Mouse (Mus musculus) liver, adult 2 months (tissue): Measurements from ENCODE around the gene Rnls. TPM values are rescaled to one million over a fixed set of nuclear protein-coding genes. Genes with fewer than 3 reads are reported as not detected.
"Not testable (repeated sequence)": the region's sequence is repeated elsewhere in the genome, so short reads cannot be mapped to it uniquely, and the experiment has no call there.

Experiments
- DNase-seq: peaks from one replicate; pipeline ENCODE4 v3.0.0-alpha.2; 2011; ENCODE audit warnings: low read depth, low spot score; ENCODE audit errors: extremely low read depth
- H3K27ac ChIP-seq: fragments of 200-500 bp; replicated peaks from 2 replicates; pipeline ENCODE4 v1.5.1; 2012; ENCODE audit warnings: low read depth, mild to moderate bottlenecking, control low read depth, inconsistent platforms, low read length; ENCODE audit not compliant: insufficient read depth
- H3K27me3 ChIP-seq: fragments of 200-500 bp; 2 replicates; pipeline ENCODE4 v1.6.1; 2012; ENCODE audit warnings: mild to moderate bottlenecking, moderate library complexity, low read length, inconsistent platforms; ENCODE audit not compliant: control insufficient read depth, insufficient read depth
- H3K36me3 ChIP-seq: fragments of 200-500 bp; 2 replicates; pipeline ENCODE4 v1.6.1; 2012; ENCODE audit warnings: low read length, inconsistent platforms; ENCODE audit not compliant: control insufficient read depth, insufficient read depth
- H3K4me1 ChIP-seq: fragments of 200-500 bp; 2 replicates; pipeline ENCODE4 v1.6.1; 2011; ENCODE audit warnings: low read length; ENCODE audit not compliant: control insufficient read depth, insufficient read depth
- H3K4me3 ChIP-seq: fragments of 200-500 bp; 2 replicates; pipeline ENCODE4 v1.5.1; 2011; ENCODE audit warnings: low read depth, mild to moderate bottlenecking, control low read depth, low read length, moderate library complexity; ENCODE audit not compliant: insufficient read depth
- H3K79me2 ChIP-seq: fragments of 200-500 bp; 2 replicates; pipeline ENCODE4 v1.6.1; 2012; ENCODE audit warnings: inconsistent platforms, mild to moderate bottlenecking, low read length, moderate library complexity; ENCODE audit not compliant: control insufficient read depth, insufficient read depth
- H3K9ac ChIP-seq: fragments of 200-500 bp; 2 replicates; pipeline ENCODE4 v1.6.1; 2012; ENCODE audit warnings: low read depth, mild to moderate bottlenecking, control low read depth, inconsistent platforms, low read length
- CTCF ChIP-seq: fragments of 200-500 bp; IDR thresholded peaks from 2 replicates; pipeline ENCODE4 v1.5.1; 2011; ENCODE audit warnings: low read depth, low read length, control low read depth
- POLR2A ChIP-seq: fragments of 200-500 bp; IDR thresholded peaks from 2 replicates; pipeline ENCODE4 v1.6.1; 2011; ENCODE audit warnings: low read length, control low read depth; ENCODE audit not compliant: insufficient read depth; ENCODE audit errors: extremely low read depth
- WGBS: fragments of 180-500 bp; shearing (Covaris S2); methylation state at CpG from one replicate; pipeline ENCODE4 v1.1.7; 2018; 5-methylcytosine and 5-hydroxymethylcytosine counted together
- polyA plus RNA-seq: library from polyadenylated mRNA; depleted of rRNA; stranded (reverse); fragments of >200 nt; gene quantifications from 2 replicates; pipeline ENCODE4 v1.2.3, GENCODE M21; 2012; rRNA removed
- total RNA-seq: library from RNA; depleted of rRNA; stranded (reverse); fragments of >200 nt; gene quantifications from 2 replicates; pipeline ENCODE4 v1.2.3, GENCODE M21; 2014; rRNA removed

The Rnls gene
- total RNA-seq (0.92 and 1.3 TPM in 2 replicates), polyA plus RNA-seq (0.50 and 0.91 TPM in 2 replicates)

- TF ChIP-seq POLR2A (peak; percentile 59), CTCF (no peak)
- Histone ChIP-seq H3K36me3 (no peaks in the 10 kb centered on the region), H3K4me1 (no peaks in the 10 kb centered on the region; the same call in 1 of the 2 replicates), H3K79me2 (no peaks in the 10 kb centered on the region), H3K9ac (peak within 1 kb of the TSS; percentile 71), H3K27ac (peak within 1 kb of the TSS; percentile 49), H3K4me3 (peak within 1 kb of the TSS; percentile 61), H3K27me3 (no peaks in the 10 kb centered on the region)
- DNase-seq: peak; percentile 79
- WGBS: 1% methylated on average over 48 of the region's 48 CpGs
These were observed at the start of gene Rnls for GRCm38 (mm10) chr19:33391651-33392382. Gene Rnls, minus strand, starts transcription at chr19:33392295.

- Histone ChIP-seq H3K9ac (no peak overlapping the region), H3K79me2 (no peaks in the 10 kb centered on the region), H3K27me3 (no peaks in the 10 kb centered on the region), H3K27ac (no peak overlapping the region), H3K4me1 (no peaks in the 10 kb centered on the region), H3K4me3 (no peak overlapping the region), H3K36me3 (no peaks in the 10 kb centered on the region)
- no peak for TF ChIP-seq POLR2A
- no peak for TF ChIP-seq CTCF
- no peak for DNase-seq
- 11% methylated on average over 2 of the region's 2 CpGs for WGBS
These were observed 37.4 kb upstream of the Rnls start for GRCm38 (mm10) chr19:33429457-33429856.

- DNase-seq, H3K9ac ChIP-seq, H3K36me3 ChIP-seq, H3K4me1 ChIP-seq, H3K4me3 ChIP-seq, H3K79me2 ChIP-seq, H3K27ac ChIP-seq, H3K27me3 ChIP-seq: not testable (repeated sequence)
- 80% methylated on average over 9 of the region's 9 CpGs for WGBS
These were observed 27.3 kb upstream of the Rnls start for GRCm38 (mm10) chr19:33419368-33419767.

- H3K4me1 ChIP-seq: no peaks in the 10 kb centered on the region
These were observed 11.3 kb downstream of the Rnls start for GRCm38 (mm10) chr19:33380825-33381224.

GRCm38 (mm10) chr19:33380386-33380785 lies 11.7 kb downstream of the Rnls start:
- H3K79me2 ChIP-seq: no peaks in the 10 kb centered on the region
- TF ChIP-seq POLR2A: no peak
- peak; percentile 60 for TF ChIP-seq CTCF
- H3K36me3 ChIP-seq: no peaks in the 10 kb centered on the region
- H3K4me3 ChIP-seq: no peak overlapping the region
- H3K27ac ChIP-seq: no peak overlapping the region
- WGBS: 11% methylated on average over 3 of the region's 3 CpGs
- DNase-seq: peak; percentile 33
- H3K27me3 ChIP-seq: no peaks in the 10 kb centered on the region
- H3K9ac ChIP-seq: no peak overlapping the region
- no peaks in the 10 kb centered on the region for H3K4me1 ChIP-seq

More at GRCm38 (mm10) chr19:33380825-33381224, 11.3 kb downstream of the Rnls start:
- Histone ChIP-seq H3K27ac (no peak overlapping the region), H3K9ac (no peak overlapping the region), H3K4me3 (no peak overlapping the region), H3K79me2 (no peaks in the 10 kb centered on the region), H3K36me3 (no peaks in the 10 kb centered on the region), H3K27me3 (no peaks in the 10 kb centered on the region)
- TF ChIP-seq POLR2A (no peak), CTCF (no peak)
- 77% methylated on average over 2 of the region's 2 CpGs for WGBS
- no peak for DNase-seq

- WGBS: 73% methylated on average over 2 of the region's 2 CpGs
- TF ChIP-seq POLR2A: no peak
- no peak for TF ChIP-seq CTCF
- H3K4me3 ChIP-seq: no peak overlapping the region
- H3K4me1 ChIP-seq: no peaks in the 10 kb centered on the region
- no peaks in the 10 kb centered on the region for H3K79me2 ChIP-seq
- DNase-seq: no peak
- no peaks in the 10 kb centered on the region for H3K36me3 ChIP-seq
- no peak overlapping the region for H3K9ac ChIP-seq
- no peaks in the 10 kb centered on the region; the same call in 1 of the 2 replicates for H3K27me3 ChIP-seq
- no peak overlapping the region for H3K27ac ChIP-seq
These were observed 23.3 kb downstream of the Rnls start for GRCm38 (mm10) chr19:33368808-33369207.
